Mouse (Mus musculus) hindbrain, embryonic 15.5 days (tissue): Measurements from ENCODE around the gene Ifi47. TPM values are rescaled to one million over a fixed set of nuclear protein-coding genes. Genes with fewer than 3 reads are reported as not detected.
"Not testable (repeated sequence)": the region's sequence is repeated elsewhere in the genome, so short reads cannot be mapped to it uniquely, and the experiment has no call there.

Source experiments
- ATAC-seq: fragments of 200-750 bp; cut with Nextera tagmentation; 2 replicates; pipeline ENCODE4 v1.8.0; 2017; ENCODE audit warnings: low read depth, moderate number of reproducible peaks, moderate TSS enrichment; ENCODE audit not compliant: low FRiP score
- H3K27ac ChIP-seq: fragments of 300-500 bp; sonication (generic); replicated peaks from 2 replicates; pipeline ENCODE4 v1.5.1; 2015; ENCODE audit warnings: mild to moderate bottlenecking, inconsistent platforms
- H3K27me3 ChIP-seq: fragments of 300-500 bp; sonication (generic); 2 replicates; pipeline ENCODE4 v1.6.1; 2015; ENCODE audit warnings: control low read depth, inconsistent platforms
- H3K36me3 ChIP-seq: fragments of 300-500 bp; sonication (generic); 2 replicates; pipeline ENCODE4 v1.6.1; 2015; ENCODE audit warnings: control low read depth, inconsistent platforms
- H3K4me1 ChIP-seq: fragments of 300-500 bp; sonication (generic); replicated peaks from 2 replicates; pipeline ENCODE4 v1.6.1; 2015; ENCODE audit warnings: control low read depth, inconsistent platforms
- H3K4me2 ChIP-seq: fragments of 300-500 bp; sonication (generic); 2 replicates; pipeline ENCODE4 v1.6.1; 2015; ENCODE audit warnings: moderate library complexity, mild to moderate bottlenecking, inconsistent platforms
- H3K4me3 ChIP-seq: fragments of 300-500 bp; sonication (generic); 2 replicates; pipeline ENCODE4 v1.5.1; 2015; ENCODE audit warnings: mild to moderate bottlenecking, inconsistent platforms
- H3K9ac ChIP-seq: fragments of 300-500 bp; sonication (generic); 2 replicates; pipeline ENCODE4 v1.6.1; 2015; ENCODE audit warnings: inconsistent platforms
- H3K9me3 ChIP-seq: fragments of 300-500 bp; sonication (generic); 2 replicates; pipeline ENCODE4 v1.6.1; 2016; ENCODE audit warnings: control low read depth, inconsistent platforms
- WGBS: fragments of 180-500 bp; shearing (Covaris S2); methylation state at CpG from one replicate; pipeline ENCODE4 v1.1.7; 2015; 5-methylcytosine and 5-hydroxymethylcytosine counted together
- polyA plus RNA-seq: library from polyadenylated mRNA; unstranded; fragments of >200 nt; fragmentation: Nextera tagmentation; extraction: Ambion mirVana; gene quantifications from 2 replicates; pipeline ENCODE4 v1.2.1, GENCODE M21; 2015

Gene Ifi47
- 0.52 and 1.6 TPM in 2 replicates for polyA plus RNA-seq

- WGBS: 86% methylated on average over 6 of the region's 6 CpGs
- ATAC-seq, H3K4me3 ChIP-seq, H3K36me3 ChIP-seq, H3K27ac ChIP-seq, H3K9me3 ChIP-seq, H3K27me3 ChIP-seq, H3K9ac ChIP-seq, H3K4me1 ChIP-seq, H3K4me2 ChIP-seq: not testable (repeated sequence)
Measured at GRCm38 (mm10) chr11:49076001-49076757, at the start of gene Ifi47. TSS of gene Ifi47 (plus strand) at chr11:49076587.

- ATAC-seq: not testable (repeated sequence)
Measured at GRCm38 (mm10) chr11:49050064-49050463, 26.3 kb upstream of the Ifi47 start.

GRCm38 (mm10) chr11:49051093-49051891 is 25.1 kb upstream of the Ifi47 start, which contains the start of gene 9930111J21Rik2:
TSS of gene 9930111J21Rik2 (minus strand) at chr11:49051242.
- not testable (repeated sequence) for H3K36me3 ChIP-seq, ATAC-seq, H3K4me3 ChIP-seq, H3K4me2 ChIP-seq, H3K27ac ChIP-seq, H3K9me3 ChIP-seq, H3K27me3 ChIP-seq, H3K9ac ChIP-seq, H3K4me1 ChIP-seq
- WGBS: 100% methylated on average over 1 of the region's 6 CpGs

More at GRCm38 (mm10) chr11:49050064-49050463, 26.3 kb upstream of the Ifi47 start:
- H3K4me1 ChIP-seq, H3K36me3 ChIP-seq, H3K27ac ChIP-seq, H3K9me3 ChIP-seq, H3K27me3 ChIP-seq, H3K4me3 ChIP-seq, H3K4me2 ChIP-seq, H3K9ac ChIP-seq: not testable (repeated sequence)

GRCm38 (mm10) chr11:49051894-49052293 is 24.5 kb upstream of the Ifi47 start:
- not testable (repeated sequence) for H3K4me2 ChIP-seq, H3K27me3 ChIP-seq, H3K4me1 ChIP-seq, H3K36me3 ChIP-seq, ATAC-seq, H3K27ac ChIP-seq, H3K4me3 ChIP-seq, H3K9me3 ChIP-seq, H3K9ac ChIP-seq
- WGBS: no CpG with 5 or more reads among the region's 5 CpGs

GRCm38 (mm10) chr11:49060061-49060460 is 16.3 kb upstream of the Ifi47 start:
- WGBS: 75% methylated on average over 2 of the region's 3 CpGs
- not testable (repeated sequence) for H3K9ac ChIP-seq

GRCm38 (mm10) chr11:49061865-49062264 is 14.5 kb upstream of the Ifi47 start:
- H3K27ac ChIP-seq, H3K4me1 ChIP-seq, H3K4me3 ChIP-seq, H3K27me3 ChIP-seq, H3K9ac ChIP-seq, H3K36me3 ChIP-seq, H3K9me3 ChIP-seq, ATAC-seq, H3K4me2 ChIP-seq: not testable (repeated sequence)
- 80% methylated on average over 2 of the region's 2 CpGs for WGBS

More at GRCm38 (mm10) chr11:49060061-49060460, 16.3 kb upstream of the Ifi47 start:
- not testable (repeated sequence) for H3K4me3 ChIP-seq, H3K27ac ChIP-seq, H3K4me2 ChIP-seq, H3K9me3 ChIP-seq, ATAC-seq, H3K36me3 ChIP-seq, H3K27me3 ChIP-seq, H3K4me1 ChIP-seq

GRCm38 (mm10) chr11:49063713-49064469 is 12.5 kb upstream of the Ifi47 start, which contains the start of gene Tgtp2:
TSS of gene Tgtp2 (minus strand) at chr11:49064206.
- H3K4me3 ChIP-seq, H3K4me1 ChIP-seq, H3K9ac ChIP-seq, H3K4me2 ChIP-seq, H3K27me3 ChIP-seq, H3K36me3 ChIP-seq, ATAC-seq, H3K9me3 ChIP-seq, H3K27ac ChIP-seq: not testable (repeated sequence)
- 89% methylated on average over 5 of the region's 5 CpGs for WGBS

- H3K27ac ChIP-seq: no peak overlapping the region
- H3K4me2 ChIP-seq: no peak overlapping the region
- 93% methylated on average over 1 of the region's 1 CpGs for WGBS
- no peaks in the 10 kb centered on the region for H3K27me3 ChIP-seq
- no peaks in the 10 kb centered on the region for H3K4me1 ChIP-seq
- no peaks in the 10 kb centered on the region for H3K9me3 ChIP-seq
- no peak overlapping the region for H3K9ac ChIP-seq
- H3K4me3 ChIP-seq: no peak overlapping the region
- no peaks in the 10 kb centered on the region for H3K36me3 ChIP-seq
- ATAC-seq: no peak
Measured at GRCm38 (mm10) chr11:49068358-49068757, 8.0 kb upstream of the Ifi47 start.

- Histone ChIP-seq H3K4me3 (no peak overlapping the region), H3K27ac (no peak overlapping the region), H3K9ac (no peak overlapping the region), H3K4me2 (no peak overlapping the region), H3K9me3 (no peaks in the 10 kb centered on the region), H3K27me3 (no peaks in the 10 kb centered on the region), H3K36me3 (no peaks in the 10 kb centered on the region), H3K4me1 (no peaks in the 10 kb centered on the region)
- no peak for ATAC-seq
- 88% methylated on average over 1 of the region's 1 CpGs for WGBS
Measured at GRCm38 (mm10) chr11:49077012-49077411, 625 bp downstream of the Ifi47 start.

GRCm38 (mm10) chr11:49078719-49079118 is 2.3 kb downstream of the Ifi47 start:
- 92% methylated on average over 3 of the region's 3 CpGs for WGBS
- Histone ChIP-seq H3K4me1 (no peaks in the 10 kb centered on the region), H3K9ac (no peak overlapping the region), H3K4me3 (no peak overlapping the region), H3K36me3 (no peaks in the 10 kb centered on the region), H3K27ac (no peak overlapping the region), H3K27me3 (no peaks in the 10 kb centered on the region), H3K4me2 (no peak overlapping the region), H3K9me3 (no peaks in the 10 kb centered on the region)
- ATAC-seq: no peak

GRCm38 (mm10) chr11:49080636-49081035 is 4.2 kb downstream of the Ifi47 start:
- Histone ChIP-seq H3K27me3 (no peaks in the 10 kb centered on the region), H3K27ac (no peak overlapping the region), H3K4me2 (no peak overlapping the region), H3K4me1 (no peaks in the 10 kb centered on the region), H3K4me3 (no peak overlapping the region), H3K9me3 (no peaks in the 10 kb centered on the region), H3K9ac (no peak overlapping the region), H3K36me3 (no peaks in the 10 kb centered on the region)
- ATAC-seq: no peak
- WGBS: 91% methylated on average over 1 of the region's 1 CpGs

GRCm38 (mm10) chr11:49081356-49081755 is 5.0 kb downstream of the Ifi47 start:
- WGBS: 88% methylated on average over 4 of the region's 4 CpGs
- no peak overlapping the region for H3K27ac ChIP-seq
- H3K4me1 ChIP-seq: no peaks in the 10 kb centered on the region
- no peak overlapping the region for H3K4me2 ChIP-seq
- H3K9ac ChIP-seq: no peak overlapping the region
- H3K4me3 ChIP-seq: no peak overlapping the region
- H3K36me3 ChIP-seq: no peaks in the 10 kb centered on the region
- no peak for ATAC-seq
- H3K9me3 ChIP-seq: no peaks in the 10 kb centered on the region
- H3K27me3 ChIP-seq: no peaks in the 10 kb centered on the region
